Mouse (Mus musculus) limb, embryonic 10.5 days (tissue): ENCODE data around the gene Gm21988. TPM values are rescaled to one million over a fixed set of nuclear protein-coding genes. Genes with fewer than 3 reads are reported as not detected.
A peak's percentile ranks its signal among the peaks of the same experiment; 100 is the strongest.

ENCODE experiments used
- DNase-seq: peaks from one replicate; pipeline ENCODE4 v3.0.0-alpha.2; 2017; ENCODE audit warnings: low spot score
- H3K27ac ChIP-seq: fragments of 300-500 bp; sonication (generic); 2 replicates; pipeline ENCODE4 v1.5.1; 2016; ENCODE audit warnings: mild to moderate bottlenecking
- H3K27me3 ChIP-seq: fragments of 300-500 bp; sonication (generic); 2 replicates; pipeline ENCODE4 v1.6.1; 2016; ENCODE audit warnings: low read depth, mild to moderate bottlenecking; ENCODE audit not compliant: poor library complexity, severe bottlenecking
- H3K36me3 ChIP-seq: fragments of 300-500 bp; sonication (generic); 2 replicates; pipeline ENCODE4 v1.6.1; 2016; ENCODE audit warnings: mild to moderate bottlenecking, moderate library complexity
- H3K4me1 ChIP-seq: fragments of 300-500 bp; sonication (generic); 2 replicates; pipeline ENCODE4 v1.6.1; 2016
- H3K4me3 ChIP-seq: fragments of 300-500 bp; sonication (generic); 2 replicates; pipeline ENCODE4 v1.5.1; 2016; ENCODE audit warnings: mild to moderate bottlenecking, moderate library complexity
- H3K9me3 ChIP-seq: fragments of 300-500 bp; sonication (generic); replicated peaks from 2 replicates; pipeline ENCODE4 v1.6.1; 2016; ENCODE audit warnings: mild to moderate bottlenecking
- WGBS: fragments of 180-500 bp; shearing (Covaris S2); methylation state at CpG from one replicate; pipeline ENCODE4 v1.1.7; 2016; 5-methylcytosine and 5-hydroxymethylcytosine counted together
- polyA plus RNA-seq: library from polyadenylated mRNA; unstranded; fragments of >200 nt; fragmentation: Nextera tagmentation; extraction: Ambion mirVana; gene quantifications from 2 replicates; pipeline ENCODE4 v1.2.1, GENCODE M21; 2016

The Gm21988 gene
- polyA plus RNA-seq, 1 experiment from 2014 or later = 9.7 TPM

GRCm38 (mm10) chr11:70254931-70255531 lies 15.4 kb upstream of the Gm21988 start, which contains the start of gene Alox12:
TSS of gene Alox12 (minus strand) at chr11:70255353.
- DNase-seq = peak; percentile 66
- peak within 1 kb of the TSS; percentile 44 for H3K4me3 ChIP-seq
- H3K4me1 ChIP-seq = peaks cover 16% of the 10 kb centered on the region
- H3K36me3 ChIP-seq = no peaks in the 10 kb centered on the region
- WGBS = 1% methylated on average over 25 of the region's 25 CpGs
- H3K27me3 ChIP-seq = peaks cover 66% of the 10 kb centered on the region
- H3K27ac ChIP-seq = peak within 1 kb of the TSS; percentile 50; the same call in 1 of the 2 replicates
- H3K9me3 ChIP-seq = no peaks in the 10 kb centered on the region

- Histone ChIP-seq H3K4me3 (peak overlapping the region; percentile 44), H3K4me1 (peaks cover 16% of the 10 kb centered on the region), H3K36me3 (no peaks in the 10 kb centered on the region), H3K9me3 (no peaks in the 10 kb centered on the region), H3K27ac (no peak overlapping the region), H3K27me3 (peaks cover 68% of the 10 kb centered on the region)
- DNase-seq = no peak
- 6% methylated on average over 18 of the region's 18 CpGs for WGBS
Measured at GRCm38 (mm10) chr11:70254337-70254736, 14.7 kb upstream of the Gm21988 start.

GRCm38 (mm10) chr11:70251853-70252252 lies 12.2 kb upstream of the Gm21988 start:
- Histone ChIP-seq H3K27me3 (peaks cover 76% of the 10 kb centered on the region), H3K4me3 (no peak overlapping the region), H3K36me3 (no peaks in the 10 kb centered on the region), H3K9me3 (no peaks in the 10 kb centered on the region), H3K27ac (no peak overlapping the region), H3K4me1 (peaks cover 16% of the 10 kb centered on the region)
- DNase-seq = no peak
- 83% methylated on average over 8 of the region's 8 CpGs for WGBS

GRCm38 (mm10) chr11:70250150-70250549 lies 10.5 kb upstream of the Gm21988 start:
- Histone ChIP-seq H3K36me3 (no peaks in the 10 kb centered on the region), H3K9me3 (no peaks in the 10 kb centered on the region), H3K4me1 (peaks cover 11% of the 10 kb centered on the region), H3K4me3 (no peak overlapping the region), H3K27me3 (peaks cover 69% of the 10 kb centered on the region), H3K27ac (no peak overlapping the region)
- DNase-seq = no peak
- WGBS = 79% methylated on average over 11 of the region's 11 CpGs

- WGBS = 55% methylated on average over 9 of the region's 9 CpGs
- Histone ChIP-seq H3K36me3 (no peaks in the 10 kb centered on the region), H3K27me3 (peaks cover 41% of the 10 kb centered on the region), H3K27ac (no peak overlapping the region), H3K4me3 (no peak overlapping the region), H3K9me3 (no peaks in the 10 kb centered on the region), H3K4me1 (no peaks in the 10 kb centered on the region)
- DNase-seq = no peak
Measured at GRCm38 (mm10) chr11:70247136-70247845, 7.7 kb upstream of the Gm21988 start.

- no peak for DNase-seq
- WGBS = 67% methylated on average over 11 of the region's 11 CpGs
- no peak overlapping the region for H3K4me3 ChIP-seq
Measured at GRCm38 (mm10) chr11:70242591-70242990, 3.0 kb upstream of the Gm21988 start.

GRCm38 (mm10) chr11:70238591-70239440 lies 814 bp downstream of the Gm21988 start:
- H3K27me3 ChIP-seq = no peaks in the 10 kb centered on the region
- H3K4me1 ChIP-seq = peaks cover 50% of the 10 kb centered on the region
- H3K27ac ChIP-seq = peak overlapping the region; percentile 95
- no peaks in the 10 kb centered on the region for H3K9me3 ChIP-seq
- H3K36me3 ChIP-seq = peaks cover 22% of the 10 kb centered on the region
- DNase-seq = no peak
- peak overlapping the region; percentile 77 for H3K4me3 ChIP-seq
- 15% methylated on average over 23 of the region's 23 CpGs for WGBS

More at GRCm38 (mm10) chr11:70242591-70242990, 3.0 kb upstream of the Gm21988 start:
- Histone ChIP-seq H3K9me3 (no peaks in the 10 kb centered on the region), H3K36me3 (no peaks in the 10 kb centered on the region), H3K27me3 (peaks cover 9% of the 10 kb centered on the region; the same call in 1 of the 2 replicates), H3K4me1 (peaks cover 21% of the 10 kb centered on the region), H3K27ac (no peak overlapping the region)

- peaks cover 62% of the 10 kb centered on the region for H3K4me1 ChIP-seq
- no peaks in the 10 kb centered on the region for H3K9me3 ChIP-seq
- H3K27ac ChIP-seq = peak within 1 kb of the TSS; percentile 95
- under 1% methylated on average over 65 of the region's 70 CpGs for WGBS
- peak within 1 kb of the TSS; percentile 77 for H3K4me3 ChIP-seq
- peaks cover 22% of the 10 kb centered on the region for H3K36me3 ChIP-seq
- H3K27me3 ChIP-seq = no peaks in the 10 kb centered on the region
- peak; percentile 99 for DNase-seq
Measured at GRCm38 (mm10) chr11:70237457-70238167, 2.0 kb downstream of the Gm21988 start, which contains the start of gene 0610010K14Rik. TSS of gene 0610010K14Rik (minus strand) at chr11:70237914.

- H3K27ac ChIP-seq = peak overlapping the region; percentile 95
- no peaks in the 10 kb centered on the region for H3K9me3 ChIP-seq
- DNase-seq = no peak
- H3K4me1 ChIP-seq = peaks cover 71% of the 10 kb centered on the region
- H3K4me3 ChIP-seq = peak overlapping the region; percentile 77
- peaks cover 22% of the 10 kb centered on the region for H3K36me3 ChIP-seq
- no peaks in the 10 kb centered on the region for H3K27me3 ChIP-seq
- WGBS = 57% methylated on average over 7 of the region's 7 CpGs
Measured at GRCm38 (mm10) chr11:70236717-70237116, 2.9 kb downstream of the Gm21988 start.

- 90% methylated on average over 12 of the region's 12 CpGs for WGBS
- Histone ChIP-seq H3K27ac (no peak overlapping the region), H3K9me3 (no peaks in the 10 kb centered on the region), H3K4me3 (no peak overlapping the region), H3K4me1 (peaks cover 72% of the 10 kb centered on the region), H3K27me3 (peaks cover 4% of the 10 kb centered on the region), H3K36me3 (peaks cover 22% of the 10 kb centered on the region)
- no peak for DNase-seq
Measured at GRCm38 (mm10) chr11:70235254-70235900, 4.3 kb downstream of the Gm21988 start.

GRCm38 (mm10) chr11:70234497-70234896 lies 5.1 kb downstream of the Gm21988 start:
- Histone ChIP-seq H3K36me3 (peaks cover 22% of the 10 kb centered on the region), H3K27me3 (peaks cover 13% of the 10 kb centered on the region), H3K27ac (peak overlapping the region; percentile 88; the same call in 1 of the 2 replicates), H3K4me3 (no peak overlapping the region), H3K9me3 (no peaks in the 10 kb centered on the region), H3K4me1 (peaks cover 77% of the 10 kb centered on the region)
- WGBS = 94% methylated on average over 8 of the region's 8 CpGs
- DNase-seq = no peak

GRCm38 (mm10) chr11:70234037-70234436 lies 5.6 kb downstream of the Gm21988 start:
- Histone ChIP-seq H3K4me1 (peaks cover 79% of the 10 kb centered on the region), H3K4me3 (no peak overlapping the region), H3K27ac (peak overlapping the region; percentile 88), H3K9me3 (no peaks in the 10 kb centered on the region), H3K27me3 (peaks cover 18% of the 10 kb centered on the region), H3K36me3 (peaks cover 22% of the 10 kb centered on the region)
- no peak for DNase-seq
- 66% methylated on average over 5 of the region's 5 CpGs for WGBS
